Comparison of ENCODE assay signal across 7 mouse cellular contexts in the genomic region with DNA sequence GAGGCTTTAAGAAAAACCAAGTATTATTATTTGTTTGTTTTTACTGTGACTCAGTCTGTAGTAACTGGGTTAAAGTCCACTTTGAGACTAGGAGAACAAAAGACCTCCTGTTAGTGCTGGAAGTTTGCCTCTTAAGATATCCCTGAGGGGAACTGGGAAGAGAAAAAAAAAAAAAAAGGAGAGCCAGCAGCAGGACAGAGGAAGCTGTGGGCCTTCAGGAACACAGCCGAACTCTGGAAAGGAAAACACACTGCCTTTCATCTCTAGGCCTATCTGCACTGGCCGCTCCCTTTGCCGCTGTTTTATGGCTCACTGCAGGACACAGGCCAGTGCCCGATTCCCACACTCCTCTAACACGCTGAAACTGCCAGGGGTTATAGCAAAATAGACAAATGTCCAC.
DNase-seq lines count a peak whose midpoint lies in the region; ATAC-seq lines count a peak whose summit lies in the region.

No protein-coding gene starts in this region.

- peak; percentile 70 for DNase-seq in MN1 (ENCODE audit: low spot score)
- no peak for DNase-seq in embryonic facial prominence, embryonic 10.5 days (ENCODE audit: low spot score)
- peak; percentile 53 for DNase-seq in heart, postnatal 4 days
- DNase-seq in thymus, postnatal 14 days, result no peak
- no peak for DNase-seq in adrenal gland, adult 8-10 months

- H3K4me3 ChIP-seq in embryonic facial prominence, embryonic 10.5 days, result no peak overlapping the region
- H3K4me3 ChIP-seq in limb, embryonic 13.5 days, result no peak overlapping the region

- no peak overlapping the region for H3K9ac ChIP-seq in limb, embryonic 13.5 days

- no peak overlapping the region for H3K4me2 ChIP-seq in limb, embryonic 13.5 days (replicated peaks)

- H3K27ac ChIP-seq in embryonic facial prominence, embryonic 10.5 days (replicated peaks), result peak overlapping the region; percentile 58; the same call in 1 of the 2 replicates
- H3K27ac ChIP-seq in limb, embryonic 13.5 days, result peak overlapping the region; percentile 70

- H3K4me1 ChIP-seq in embryonic facial prominence, embryonic 10.5 days, result peaks cover 27% of the 10 kb centered on the region
- peaks cover 27% of the 10 kb centered on the region for H3K4me1 ChIP-seq in limb, embryonic 13.5 days

- peak; percentile 54; the same call in 1 of the 2 replicates for ATAC-seq in limb, embryonic 13.5 days (ENCODE audit: low FRiP score, low read depth)
- no peak for ATAC-seq in monocyte, adult 5-6 weeks (replicated peaks; ENCODE audit: insufficient number of reproducible peaks, low FRiP score, low TSS enrichment, poor library complexity, severe bottlenecking)

- H3K9me3 ChIP-seq in embryonic facial prominence, embryonic 10.5 days, result no peaks in the 10 kb centered on the region
- H3K9me3 ChIP-seq in limb, embryonic 13.5 days, result no peaks in the 10 kb centered on the region

- WGBS in embryonic facial prominence, embryonic 10.5 days, result 26% methylated on average over 5 of the region's 5 CpGs
- 22% methylated on average over 5 of the region's 5 CpGs for WGBS in limb, embryonic 13.5 days

- H3K27me3 ChIP-seq in embryonic facial prominence, embryonic 10.5 days (replicated peaks; ENCODE audit: low read depth, poor library complexity, severe bottlenecking), result no peaks in the 10 kb centered on the region
- no peaks in the 10 kb centered on the region for H3K27me3 ChIP-seq in limb, embryonic 13.5 days

- no peaks in the 10 kb centered on the region for H3K36me3 ChIP-seq in embryonic facial prominence, embryonic 10.5 days (replicated peaks)
- H3K36me3 ChIP-seq in limb, embryonic 13.5 days, result no peaks in the 10 kb centered on the region

Comparison
In these comparisons a context has a peak if more than half of its experiments do, and no peak if none do; other contexts are left out.
1. DNase-seq: peak in MN1 (single experiment) and heart, postnatal 4 days (single experiment); none in embryonic facial prominence, embryonic 10.5 days (single experiment), thymus, postnatal 14 days (single experiment) and adrenal gland, adult 8-10 months (single experiment).